Mouse (Mus musculus) heart, embryonic 12.5 days (tissue): ENCODE measurements around the gene Kpna7. TPM values are rescaled to one million over a fixed set of nuclear protein-coding genes. Genes with fewer than 3 reads are reported as not detected.
"Not testable (repeated sequence)": the region's sequence is repeated elsewhere in the genome, so short reads cannot be mapped to it uniquely, and the experiment has no call there.

ENCODE experiments used
- ATAC-seq: fragments of 200-750 bp; cut with Nextera tagmentation; 2 replicates; pipeline ENCODE4 v1.8.0; 2017; ENCODE audit warnings: moderate TSS enrichment, moderate library complexity; ENCODE audit not compliant: insufficient number of reproducible peaks, low FRiP score
- H3K27ac ChIP-seq: fragments of 300-500 bp; sonication (generic); 2 replicates; pipeline ENCODE4 v1.5.1; 2016; ENCODE audit warnings: mild to moderate bottlenecking, moderate library complexity; ENCODE audit not compliant: poor library complexity, severe bottlenecking
- H3K27me3 ChIP-seq: fragments of 300-500 bp; sonication (generic); replicated peaks from 2 replicates; pipeline ENCODE4 v1.6.1; 2016; ENCODE audit warnings: mild to moderate bottlenecking, moderate library complexity
- H3K36me3 ChIP-seq: fragments of 300-500 bp; sonication (generic); 2 replicates; pipeline ENCODE4 v1.6.1; 2016; ENCODE audit warnings: mild to moderate bottlenecking, moderate library complexity
- H3K4me1 ChIP-seq: fragments of 300-500 bp; sonication (generic); replicated peaks from 2 replicates; pipeline ENCODE4 v1.6.1; 2016; ENCODE audit warnings: mild to moderate bottlenecking
- H3K4me2 ChIP-seq: fragments of 300-500 bp; sonication (generic); 2 replicates; pipeline ENCODE4 v1.6.1; 2016; ENCODE audit warnings: mild to moderate bottlenecking, moderate library complexity
- H3K4me3 ChIP-seq: fragments of 300-500 bp; sonication (generic); 2 replicates; pipeline ENCODE4 v1.5.1; 2016; ENCODE audit warnings: mild to moderate bottlenecking
- H3K9ac ChIP-seq: fragments of 300-500 bp; sonication (generic); 2 replicates; pipeline ENCODE4 v1.6.1; 2016; ENCODE audit warnings: mild to moderate bottlenecking, moderate library complexity
- H3K9me3 ChIP-seq: fragments of 300-500 bp; sonication (generic); replicated peaks from 2 replicates; pipeline ENCODE4 v1.6.1; 2016; ENCODE audit warnings: mild to moderate bottlenecking, moderate library complexity
- WGBS: fragments of 180-500 bp; shearing (Covaris S2); methylation state at CpG from one replicate; pipeline ENCODE4 v1.1.7; 2016; 5-methylcytosine and 5-hydroxymethylcytosine counted together
- polyA plus RNA-seq: library from polyadenylated mRNA; unstranded; fragments of >200 nt; fragmentation: Nextera tagmentation; extraction: Ambion mirVana; gene quantifications from 2 replicates; pipeline ENCODE4 v1.2.1, GENCODE M21; 2016

Kpna7 gene
- polyA plus RNA-seq, 1 experiment from 2014 or later, result not detected

DNA sequence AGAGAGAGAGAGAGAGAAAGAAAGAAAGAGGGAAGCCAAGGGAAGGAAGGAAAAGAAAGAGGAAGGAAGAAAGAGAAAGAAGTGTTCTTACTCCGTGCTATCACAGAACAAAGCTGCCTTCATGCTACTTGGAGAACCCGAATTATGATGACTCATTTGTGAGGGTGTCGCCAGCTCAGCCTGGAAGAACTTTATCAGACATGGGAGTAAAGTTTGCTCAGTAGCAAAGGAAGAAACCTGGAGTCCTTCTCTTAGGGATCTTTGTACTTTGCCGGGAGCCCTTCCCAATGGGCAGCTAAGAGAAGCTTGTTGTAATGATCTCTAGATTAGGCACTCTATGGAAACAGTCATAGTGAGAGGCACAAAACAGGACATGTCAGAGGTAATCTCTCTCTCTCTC is 18.9 kb upstream of the Kpna7 start:
- Histone ChIP-seq H3K27me3 (no peaks in the 10 kb centered on the region), H3K36me3 (peaks cover 95% of the 10 kb centered on the region), H3K4me1 (no peaks in the 10 kb centered on the region), H3K4me2 (no peak overlapping the region), H3K9ac (no peak overlapping the region), H3K27ac (no peak overlapping the region), H3K4me3 (no peak overlapping the region), H3K9me3 (no peaks in the 10 kb centered on the region; the same call in 1 of the 2 replicates)
- WGBS, result 69% methylated on average over 4 of the region's 4 CpGs
- no peak for ATAC-seq

DNA sequence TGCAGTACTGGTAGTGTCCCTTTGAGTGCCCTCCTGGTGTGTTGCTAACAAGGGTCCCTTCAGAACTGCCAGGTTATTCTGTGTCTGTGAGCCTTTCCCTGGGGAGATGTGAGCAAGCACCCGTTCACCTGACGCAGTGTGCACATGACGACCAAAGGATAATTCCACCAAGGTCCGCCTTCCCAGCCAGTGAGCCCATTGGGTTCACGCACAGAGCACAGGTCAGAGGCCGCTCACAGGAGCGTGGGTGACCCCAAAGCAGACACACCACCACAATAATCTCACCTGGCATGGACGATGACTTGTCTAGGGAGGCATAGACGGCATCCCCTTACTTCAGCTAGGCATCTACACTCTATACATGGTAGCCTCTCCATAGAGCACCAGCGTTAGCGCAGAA is 17.6 kb upstream of the Kpna7 start:
- H3K9ac ChIP-seq, H3K4me2 ChIP-seq, H3K4me3 ChIP-seq, H3K27ac ChIP-seq, H3K4me1 ChIP-seq, ATAC-seq, H3K27me3 ChIP-seq, H3K9me3 ChIP-seq: not testable (repeated sequence)
- 96% methylated on average over 11 of the region's 11 CpGs for WGBS
- H3K36me3 ChIP-seq, result peaks cover 94% of the 10 kb centered on the region

DNA sequence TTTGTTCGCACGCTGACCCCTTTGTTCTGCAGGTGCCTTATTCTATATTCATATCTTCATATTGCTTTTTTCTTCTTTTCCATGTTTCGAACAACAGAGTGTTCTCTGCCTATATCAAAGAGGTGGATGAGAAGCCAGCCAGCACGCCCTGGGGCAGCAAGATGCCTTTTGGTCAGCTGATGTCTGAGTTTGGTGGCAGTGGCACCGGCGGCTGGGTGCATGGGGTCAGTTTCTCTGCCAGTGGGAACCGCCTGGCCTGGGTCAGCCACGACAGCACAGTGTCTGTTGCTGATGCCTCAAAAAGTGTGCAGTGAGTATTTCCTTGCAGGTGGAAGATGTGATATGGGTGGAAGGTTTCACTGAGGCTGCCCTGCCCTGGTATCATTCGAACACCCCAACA is 17.1 kb upstream of the Kpna7 start:
- no peak overlapping the region for H3K4me2 ChIP-seq
- peaks cover 94% of the 10 kb centered on the region for H3K36me3 ChIP-seq
- ATAC-seq, result no peak
- no peak overlapping the region for H3K27ac ChIP-seq
- H3K9ac ChIP-seq, result no peak overlapping the region
- H3K4me1 ChIP-seq, result no peaks in the 10 kb centered on the region
- H3K9me3 ChIP-seq, result no peaks in the 10 kb centered on the region; the same call in 1 of the 2 replicates
- H3K4me3 ChIP-seq, result no peak overlapping the region
- 96% methylated on average over 9 of the region's 9 CpGs for WGBS
- H3K27me3 ChIP-seq, result no peaks in the 10 kb centered on the region

DNA sequence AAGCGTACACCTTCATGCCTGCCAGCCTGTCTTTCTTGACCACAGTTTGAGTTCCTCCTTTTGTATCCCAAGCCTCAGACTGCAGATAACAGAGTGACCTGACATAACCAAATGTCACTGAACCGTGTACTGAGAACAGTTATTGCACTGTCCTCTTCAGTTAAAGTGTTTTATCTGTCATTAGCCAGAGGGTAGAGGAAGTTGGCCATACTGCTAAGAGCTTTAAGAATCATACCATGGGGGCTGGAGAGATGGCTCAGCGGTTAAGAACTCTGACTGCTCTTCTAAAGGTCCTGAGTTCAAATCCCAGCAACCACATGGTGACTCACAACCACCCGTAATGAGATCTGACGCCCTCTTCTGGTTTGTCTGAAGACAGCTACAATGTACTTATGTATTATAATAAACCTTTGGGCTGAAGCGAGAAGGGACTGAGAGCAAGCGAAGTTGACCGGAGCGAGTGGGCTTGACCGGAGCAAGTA is 14.6 kb upstream of the Kpna7 start:
- Histone ChIP-seq H3K36me3 (peaks cover 91% of the 10 kb centered on the region), H3K27me3 (no peaks in the 10 kb centered on the region), H3K4me1 (no peaks in the 10 kb centered on the region), H3K9ac (no peak overlapping the region), H3K27ac (no peak overlapping the region), H3K4me3 (no peak overlapping the region), H3K9me3 (no peaks in the 10 kb centered on the region; the same call in 1 of the 2 replicates), H3K4me2 (no peak overlapping the region)
- WGBS, result 89% methylated on average over 10 of the region's 10 CpGs
- ATAC-seq, result no peak

DNA sequence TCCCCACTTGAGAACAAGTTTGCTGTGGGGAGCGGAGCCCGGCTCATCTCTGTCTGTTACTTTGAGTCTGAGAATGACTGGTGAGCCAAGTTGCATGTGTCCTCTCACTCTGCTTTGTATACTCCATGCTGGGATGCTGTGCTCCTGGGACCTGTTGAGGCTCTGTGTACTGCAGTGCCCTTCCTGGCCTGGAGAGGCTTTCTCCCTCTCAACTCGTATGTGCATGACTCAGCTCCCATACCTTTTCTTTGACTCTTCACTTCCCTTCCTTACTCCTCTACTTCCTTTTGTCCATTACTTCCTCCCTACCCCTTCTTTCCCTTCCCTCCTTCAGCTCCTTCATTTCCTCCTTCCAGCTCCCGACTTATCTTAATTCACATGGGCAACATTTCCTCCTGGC is 12.4 kb upstream of the Kpna7 start:
- no peaks in the 10 kb centered on the region for H3K27me3 ChIP-seq
- no peak overlapping the region for H3K4me3 ChIP-seq
- H3K9ac ChIP-seq, result no peak overlapping the region
- H3K9me3 ChIP-seq, result no peaks in the 10 kb centered on the region
- ATAC-seq, result no peak
- H3K4me1 ChIP-seq, result no peaks in the 10 kb centered on the region
- H3K4me2 ChIP-seq, result no peak overlapping the region
- no peak overlapping the region for H3K27ac ChIP-seq
- WGBS, result 79% methylated on average over 4 of the region's 4 CpGs
- H3K36me3 ChIP-seq, result peaks cover 90% of the 10 kb centered on the region

DNA sequence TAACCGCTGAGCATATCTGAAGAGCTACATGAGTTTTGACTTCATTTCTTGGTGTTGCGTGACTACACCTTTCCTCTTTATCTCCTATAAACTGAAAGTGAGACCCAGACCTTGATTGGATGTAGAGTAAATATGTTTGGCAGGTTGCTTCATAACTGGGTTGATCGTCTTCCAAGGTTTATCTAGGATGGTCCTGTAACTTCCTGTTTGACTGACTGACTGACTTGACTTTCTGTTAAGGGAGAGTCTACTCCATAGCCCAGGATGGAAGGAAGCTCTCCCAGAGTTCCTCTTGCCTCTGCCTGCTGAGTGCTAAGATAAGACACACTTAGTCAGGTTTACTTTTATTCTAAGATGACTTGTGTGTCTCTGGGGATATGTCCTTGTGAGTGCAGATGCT is 6.0 kb upstream of the Kpna7 start:
- peaks cover 4% of the 10 kb centered on the region for H3K4me1 ChIP-seq
- H3K9me3 ChIP-seq, result no peaks in the 10 kb centered on the region
- no peak overlapping the region for H3K4me2 ChIP-seq
- no peaks in the 10 kb centered on the region for H3K27me3 ChIP-seq
- H3K27ac ChIP-seq, result no peak overlapping the region
- WGBS, result 77% methylated on average over 3 of the region's 3 CpGs
- no peak for ATAC-seq
- peaks cover 54% of the 10 kb centered on the region for H3K36me3 ChIP-seq
- no peak overlapping the region for H3K4me3 ChIP-seq
- H3K9ac ChIP-seq, result no peak overlapping the region

DNA sequence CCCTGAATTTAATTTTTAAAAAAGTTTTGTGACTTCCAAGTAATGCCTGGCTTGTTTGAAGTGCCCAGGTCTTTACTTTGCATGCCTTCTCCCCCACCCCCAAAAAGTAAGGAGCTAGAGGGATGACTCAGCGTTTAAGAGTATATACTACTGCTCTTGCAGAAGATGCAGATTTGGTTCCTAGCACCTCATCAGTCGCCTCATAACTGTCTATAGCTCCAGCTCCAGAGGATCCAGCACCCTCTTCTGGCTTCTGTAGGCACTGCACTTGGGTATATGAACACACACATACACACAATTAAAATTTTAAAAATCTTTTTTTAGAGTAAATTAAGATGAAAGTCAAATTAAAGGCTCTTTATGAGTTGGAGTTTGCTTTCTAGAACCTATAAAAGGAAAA is 4.4 kb upstream of the Kpna7 start:
- Histone ChIP-seq H3K4me3 (no peak overlapping the region), H3K4me1 (peaks cover 11% of the 10 kb centered on the region), H3K27me3 (no peaks in the 10 kb centered on the region), H3K9ac (no peak overlapping the region), H3K36me3 (peaks cover 40% of the 10 kb centered on the region), H3K9me3 (no peaks in the 10 kb centered on the region), H3K27ac (no peak overlapping the region), H3K4me2 (no peak overlapping the region)
- no peak for ATAC-seq
- 95% methylated on average over 2 of the region's 2 CpGs for WGBS

DNA sequence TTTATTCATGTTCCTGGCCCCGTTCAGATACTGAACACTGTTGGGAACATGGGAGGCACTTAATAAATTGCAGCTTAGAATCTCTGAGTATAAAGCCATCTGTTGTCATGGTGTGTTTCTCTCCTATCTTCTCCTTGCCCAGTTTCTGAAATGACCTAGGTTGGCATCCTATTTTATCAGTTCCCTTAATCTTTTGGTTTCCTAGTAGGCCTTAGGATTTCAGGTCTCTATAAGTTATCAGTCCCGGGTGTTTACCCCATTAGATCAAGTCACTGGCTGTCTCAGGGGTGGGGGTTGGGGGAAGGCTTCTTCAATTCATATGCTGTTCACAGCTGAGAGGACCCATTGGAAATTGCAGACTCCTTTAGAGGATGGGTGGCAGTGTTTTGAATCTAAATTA is 992 bp upstream of the Kpna7 start:
- H3K9me3 ChIP-seq, result peaks cover 3% of the 10 kb centered on the region; the same call in 1 of the 2 replicates
- WGBS, result 59% methylated on average over 2 of the region's 2 CpGs
- H3K9ac ChIP-seq, result peak overlapping the region; percentile 90

DNA sequence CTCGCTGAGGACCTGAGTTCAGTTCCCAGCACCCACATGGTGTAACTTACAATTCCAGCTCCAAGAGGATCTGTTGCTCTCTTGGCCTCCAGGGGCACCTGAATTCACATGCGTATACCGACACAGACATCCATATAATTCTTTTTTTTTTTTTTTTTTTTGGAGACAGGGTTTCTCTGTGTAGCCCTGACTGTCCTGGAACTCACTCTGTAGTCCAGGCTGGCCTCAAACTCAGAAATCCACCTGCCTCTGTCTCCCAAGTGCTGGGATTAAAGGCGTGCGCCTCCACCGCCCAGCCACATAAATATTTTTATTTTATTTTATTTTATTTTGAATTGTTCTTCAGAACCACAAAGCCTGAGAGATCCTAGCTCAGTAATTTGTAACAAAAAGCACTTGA is 629 bp downstream of the Kpna7 start:
- Histone ChIP-seq H3K27ac (0 out of 2 replicates have a peak overlapping the region, but pooled peaks have one; percentile 36), H3K4me2 (peak overlapping the region; percentile 94), H3K4me1 (peaks cover 11% of the 10 kb centered on the region), H3K4me3 (peak overlapping the region; percentile 86), H3K36me3 (peaks cover 11% of the 10 kb centered on the region), H3K9ac (peak overlapping the region; percentile 90)
- ATAC-seq, H3K27me3 ChIP-seq, H3K9me3 ChIP-seq: not testable (repeated sequence)
- 44% methylated on average over 6 of the region's 6 CpGs for WGBS

More for the DNA sequence above, 992 bp upstream of the Kpna7 start:
- peak overlapping the region; percentile 86 for H3K4me3 ChIP-seq
- peaks cover 18% of the 10 kb centered on the region for H3K36me3 ChIP-seq
- ATAC-seq, result no peak
- H3K4me1 ChIP-seq, result peaks cover 11% of the 10 kb centered on the region
- H3K27ac ChIP-seq, result no peak overlapping the region
- peak overlapping the region; percentile 94 for H3K4me2 ChIP-seq
- no peaks in the 10 kb centered on the region for H3K27me3 ChIP-seq

DNA sequence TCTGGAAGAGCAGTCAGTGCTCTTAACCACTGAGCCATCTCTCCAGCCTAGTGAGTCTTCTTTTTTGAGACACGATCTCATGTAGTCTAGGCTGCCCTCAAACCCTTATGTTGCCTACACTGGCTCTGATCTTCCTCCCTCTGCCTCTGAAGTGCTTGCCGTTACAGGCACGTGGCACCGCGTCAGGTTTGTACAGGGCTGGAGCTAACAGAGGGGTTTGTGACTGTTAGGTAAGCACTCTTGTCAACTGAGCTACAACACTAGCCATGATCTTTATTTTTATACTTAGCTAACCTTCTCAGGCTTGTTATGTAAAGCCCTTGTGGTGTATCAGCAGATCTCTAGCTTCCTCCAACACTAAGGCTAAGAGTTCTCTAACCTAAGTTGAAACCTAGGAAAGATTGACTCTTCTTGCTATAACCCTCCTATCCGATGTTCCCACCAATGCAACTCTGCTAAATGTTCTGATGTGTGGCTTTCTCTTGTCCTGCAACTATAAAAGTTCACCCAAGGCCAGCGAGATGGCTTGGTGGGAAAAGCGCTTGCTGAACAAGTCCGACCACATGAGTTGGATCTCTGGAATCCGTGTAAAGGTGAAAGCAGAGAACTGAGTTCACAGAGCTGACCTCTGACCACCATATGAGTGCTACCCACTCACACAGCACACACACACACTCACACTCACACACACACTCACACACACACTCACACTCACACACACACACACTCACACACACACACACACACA is 1.8 kb downstream of the Kpna7 start:
- WGBS, result 89% methylated on average over 10 of the region's 10 CpGs
- H3K27me3 ChIP-seq, result no peaks in the 10 kb centered on the region

DNA sequence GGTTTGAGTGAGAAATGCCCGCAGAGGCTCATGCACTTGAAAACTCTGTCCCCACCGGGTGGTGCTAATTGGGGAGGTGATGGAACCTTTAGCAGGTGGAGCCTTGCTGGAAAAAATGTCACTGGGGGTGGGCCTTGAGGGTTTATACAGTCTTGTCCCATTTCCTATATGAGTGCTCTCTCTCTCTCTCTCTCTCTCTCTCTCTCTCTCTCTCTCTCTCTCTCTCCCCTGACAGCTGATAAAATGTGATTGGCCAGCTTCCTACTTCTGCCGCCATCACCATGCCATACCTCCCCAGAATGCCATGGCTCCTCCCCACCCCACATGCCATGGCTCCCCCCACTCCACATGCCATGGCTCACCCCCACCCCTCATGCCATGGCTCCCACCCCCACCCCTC is 8.7 kb downstream of the Kpna7 start:
- Histone ChIP-seq H3K4me3 (no peak overlapping the region), H3K27me3 (no peaks in the 10 kb centered on the region), H3K4me2 (no peak overlapping the region), H3K9ac (no peak overlapping the region), H3K9me3 (no peaks in the 10 kb centered on the region; the same call in 1 of the 2 replicates), H3K27ac (no peak overlapping the region), H3K36me3 (no peaks in the 10 kb centered on the region), H3K4me1 (no peaks in the 10 kb centered on the region)
- 54% methylated on average over 3 of the region's 3 CpGs for WGBS
- ATAC-seq, result no peak

More for the DNA sequence above, 1.8 kb downstream of the Kpna7 start:
- Histone ChIP-seq H3K4me1 (peaks cover 11% of the 10 kb centered on the region), H3K4me2 (no peak overlapping the region), H3K36me3 (peaks cover 7% of the 10 kb centered on the region), H3K4me3 (no peak overlapping the region), H3K27ac (no peak overlapping the region), H3K9me3 (peaks cover 3% of the 10 kb centered on the region; the same call in 1 of the 2 replicates), H3K9ac (no peak overlapping the region)
- ATAC-seq, result no peak
